26 mouse cellular contexts compared by ENCODE assay signal in genomic region chr2:12384389-12384788, GRCm38 (mm10). TPM values are rescaled to one million over a fixed set of nuclear protein-coding genes. Genes with fewer than 3 reads are reported as not detected.
A peak's percentile ranks its signal among the peaks of the same experiment; 100 is the strongest.
DNase-seq lines count a peak whose midpoint lies in the region; ATAC-seq and TF ChIP-seq lines count a peak whose summit lies in the region.
"Had no signal": no experiment of that assay in that cellular context is flagged by ENCODE, and none has a peak within 500 bp of the region (broad histone marks: within the 10 kb centered on the region; RNA-seq: fewer than 3 reads in every experiment).

No protein-coding gene starts in this region.

- peaks cover 6% of the 10 kb centered on the region; the same call in 1 of the 2 replicates for H3K36me3 ChIP-seq in forebrain, embryonic 13.5 days (ENCODE audit: poor library complexity, severe bottlenecking)
- H3K36me3 ChIP-seq in forebrain, postnatal 0 days (ENCODE audit: insufficient read depth), result peaks cover 10% of the 10 kb centered on the region; the same call in 1 of the 2 replicates
- no peaks in the 10 kb centered on the region for H3K36me3 ChIP-seq in forebrain, embryonic 16.5 days (ENCODE audit: control insufficient read depth, insufficient read depth)
- peaks cover 16% of the 10 kb centered on the region for H3K36me3 ChIP-seq in forebrain, embryonic 10.5 days (replicated peaks)
- peaks cover 4% of the 10 kb centered on the region; the same call in 1 of the 2 replicates for H3K36me3 ChIP-seq in midbrain, embryonic 16.5 days (ENCODE audit: control insufficient read depth, insufficient read depth, low read length)
- H3K36me3 ChIP-seq in midbrain, postnatal 0 days (ENCODE audit: insufficient read depth, low read length), result 0 out of 2 replicates have a peak, but pooled peaks cover 7% of the 10 kb centered on the region
- H3K36me3 ChIP-seq: intestine, embryonic 15.5 days had no signal

- DNase-seq in forebrain, postnatal 0 days, result no peak
- no peak for DNase-seq in forebrain, embryonic 10.5 days (ENCODE audit: extremely low spot score, low spot score)
- DNase-seq in midbrain, postnatal 0 days (ENCODE audit: low spot score), result no peak
- DNase-seq: adrenal gland, postnatal 10 days; adrenal gland, postnatal 36 days; B cell, adult 2 months; cerebellum, adult 11 months; cerebellum, adult 8-10 months; cerebellum, postnatal 14 days; gastrocnemius, postnatal 25 days; heart, adult 18-20 months; heart, postnatal 10 days; heart, postnatal 36 days; kidney, adult 11 months had no signal

- H3K27me3 ChIP-seq in forebrain, embryonic 13.5 days, result no peaks in the 10 kb centered on the region
- no peaks in the 10 kb centered on the region for H3K27me3 ChIP-seq in forebrain, postnatal 0 days (ENCODE audit: insufficient read depth, low read length)
- no peaks in the 10 kb centered on the region for H3K27me3 ChIP-seq in forebrain, embryonic 16.5 days (replicated peaks; ENCODE audit: control insufficient read depth, insufficient read depth, low read length)
- H3K27me3 ChIP-seq in forebrain, embryonic 10.5 days (ENCODE audit: poor library complexity, severe bottlenecking), result peaks cover 11% of the 10 kb centered on the region
- H3K27me3 ChIP-seq in midbrain, embryonic 16.5 days (ENCODE audit: control insufficient read depth, insufficient read depth, low read depth, low read length), result no peaks in the 10 kb centered on the region
- H3K27me3 ChIP-seq in midbrain, postnatal 0 days (ENCODE audit: insufficient read depth, low read length), result no peaks in the 10 kb centered on the region
- H3K27me3 ChIP-seq: CH12.LX; heart, embryonic 12.5 days; heart, embryonic 15.5 days; hindbrain, embryonic 13.5 days; intestine, embryonic 15.5 days; Patski had no signal

- no peak overlapping the region for H3K27ac ChIP-seq in forebrain, embryonic 13.5 days
- H3K27ac ChIP-seq in forebrain, postnatal 0 days (ENCODE audit: low read depth, low read length), result no peak overlapping the region
- H3K27ac ChIP-seq in forebrain, embryonic 16.5 days (ENCODE audit: low read length), result no peak overlapping the region
- no peak overlapping the region for H3K27ac ChIP-seq in forebrain, embryonic 10.5 days
- no peak overlapping the region for H3K27ac ChIP-seq in midbrain, embryonic 16.5 days (ENCODE audit: low read length)
- H3K27ac ChIP-seq in midbrain, postnatal 0 days (ENCODE audit: low read depth, low read length), result no peak overlapping the region
- H3K27ac ChIP-seq: heart, embryonic 15.5 days; hindbrain, embryonic 10.5 days; hindbrain, embryonic 13.5 days; intestine, embryonic 15.5 days had no signal

- H3K9ac ChIP-seq in forebrain, embryonic 13.5 days, result no peak overlapping the region
- no peak overlapping the region for H3K9ac ChIP-seq in forebrain, postnatal 0 days
- no peak overlapping the region for H3K9ac ChIP-seq in forebrain, embryonic 16.5 days (replicated peaks; ENCODE audit: low read depth, low read length)
- no peak overlapping the region for H3K9ac ChIP-seq in midbrain, embryonic 16.5 days (ENCODE audit: low read depth, low read length)
- H3K9ac ChIP-seq in midbrain, postnatal 0 days (replicated peaks; ENCODE audit: low read length, poor library complexity, severe bottlenecking), result no peak overlapping the region
- H3K9ac ChIP-seq: heart, embryonic 12.5 days; heart, embryonic 15.5 days; hindbrain, embryonic 13.5 days; intestine, embryonic 15.5 days had no signal

- 95% methylated on average over 1 of the region's 1 CpGs for WGBS in forebrain, embryonic 13.5 days
- WGBS in forebrain, postnatal 0 days, result 92% methylated on average over 1 of the region's 1 CpGs
- 91% methylated on average over 1 of the region's 1 CpGs for WGBS in forebrain, embryonic 16.5 days
- WGBS in forebrain, embryonic 10.5 days, result 94% methylated on average over 1 of the region's 1 CpGs
- 95% methylated on average over 1 of the region's 1 CpGs for WGBS in midbrain, embryonic 16.5 days
- WGBS in midbrain, postnatal 0 days, result 96% methylated on average over 1 of the region's 1 CpGs

- H3K4me1 ChIP-seq in forebrain, embryonic 13.5 days, result no peaks in the 10 kb centered on the region
- no peaks in the 10 kb centered on the region for H3K4me1 ChIP-seq in forebrain, postnatal 0 days (ENCODE audit: insufficient read depth)
- H3K4me1 ChIP-seq in forebrain, embryonic 16.5 days (replicated peaks; ENCODE audit: control insufficient read depth, insufficient read depth, low read length), result no peaks in the 10 kb centered on the region
- no peaks in the 10 kb centered on the region for H3K4me1 ChIP-seq in forebrain, embryonic 10.5 days
- no peaks in the 10 kb centered on the region for H3K4me1 ChIP-seq in midbrain, embryonic 16.5 days (ENCODE audit: control insufficient read depth, insufficient read depth, low read length)
- no peaks in the 10 kb centered on the region for H3K4me1 ChIP-seq in midbrain, postnatal 0 days (ENCODE audit: insufficient read depth, low read length)
- H3K4me1 ChIP-seq: hindbrain, embryonic 10.5 days; intestine, embryonic 15.5 days had no signal

- H3K4me3 ChIP-seq in forebrain, embryonic 13.5 days, result no peak overlapping the region
- no peak overlapping the region for H3K4me3 ChIP-seq in forebrain, postnatal 0 days (ENCODE audit: low read depth, low read length)
- H3K4me3 ChIP-seq in forebrain, embryonic 16.5 days (replicated peaks; ENCODE audit: low read length), result no peak overlapping the region
- H3K4me3 ChIP-seq in forebrain, embryonic 10.5 days, result no peak overlapping the region
- H3K4me3 ChIP-seq in midbrain, embryonic 16.5 days (ENCODE audit: low read depth, low read length), result no peak overlapping the region
- no peak overlapping the region for H3K4me3 ChIP-seq in midbrain, postnatal 0 days (ENCODE audit: low read depth, low read length)
- H3K4me3 ChIP-seq: heart, embryonic 12.5 days; heart, embryonic 15.5 days; hindbrain, embryonic 10.5 days; hindbrain, embryonic 13.5 days; intestine, embryonic 15.5 days had no signal

- no peak overlapping the region for H3K4me2 ChIP-seq in forebrain, embryonic 13.5 days
- no peak overlapping the region for H3K4me2 ChIP-seq in forebrain, postnatal 0 days (ENCODE audit: low read depth)
- H3K4me2 ChIP-seq in forebrain, embryonic 16.5 days (ENCODE audit: low read length), result no peak overlapping the region
- no peak overlapping the region for H3K4me2 ChIP-seq in midbrain, embryonic 16.5 days (ENCODE audit: low read length)
- no peak overlapping the region for H3K4me2 ChIP-seq in midbrain, postnatal 0 days (ENCODE audit: low read depth, low read length, poor library complexity, severe bottlenecking)
- H3K4me2 ChIP-seq: heart, embryonic 12.5 days; heart, embryonic 15.5 days; hindbrain, embryonic 13.5 days; intestine, embryonic 15.5 days had no signal

- no peak for TF ChIP-seq CTCF in forebrain, postnatal 0 days (IDR thresholded peaks at IDR 0.05; ENCODE audit: low read depth)
- TF ChIP-seq CTCF in midbrain, postnatal 0 days (IDR thresholded peaks at IDR 0.05), result no peak

- H3K9me3 ChIP-seq in forebrain, embryonic 13.5 days (replicated peaks), result no peaks in the 10 kb centered on the region
- no peaks in the 10 kb centered on the region for H3K9me3 ChIP-seq in forebrain, postnatal 0 days (ENCODE audit: low read length)
- H3K9me3 ChIP-seq in forebrain, embryonic 16.5 days (ENCODE audit: control insufficient read depth, low read length), result no peaks in the 10 kb centered on the region
- no peaks in the 10 kb centered on the region for H3K9me3 ChIP-seq in forebrain, embryonic 10.5 days
- H3K9me3 ChIP-seq in midbrain, embryonic 16.5 days (replicated peaks; ENCODE audit: control insufficient read depth, low read length, poor library complexity, severe bottlenecking), result no peaks in the 10 kb centered on the region
- H3K9me3 ChIP-seq in midbrain, postnatal 0 days (ENCODE audit: low read length), result no peaks in the 10 kb centered on the region
- H3K9me3 ChIP-seq: G1E; heart, embryonic 12.5 days; heart, embryonic 15.5 days; hindbrain, embryonic 10.5 days; hindbrain, embryonic 13.5 days; intestine, embryonic 15.5 days had no signal

- peak; percentile 77 for ATAC-seq in forebrain, embryonic 13.5 days
- ATAC-seq in forebrain, postnatal 0 days, result no peak; the same call in 1 of the 2 replicates
- ATAC-seq in forebrain, embryonic 16.5 days, result peak; percentile 74
- 0 out of 2 replicates have a peak, but pooled peaks have one; percentile 36 for ATAC-seq in midbrain, embryonic 16.5 days
- no peak for ATAC-seq in midbrain, postnatal 0 days (ENCODE audit: low FRiP score)
- ATAC-seq: hindbrain, embryonic 16.5 days; intestine, embryonic 15.5 days; Patski had no signal

RNA-seq across cellular contexts. Expression of gene Mindy3, which starts 34.9 kb away (rescaled TPM):
- 42.2 and 43.7 TPM in 2 replicates for polyA plus RNA-seq in forebrain, embryonic 13.5 days (2015; fragmentation: Nextera tagmentation; extraction: Ambion mirVana)
- total RNA-seq in forebrain, postnatal 0 days (2014; rRNA removed), result 53.9 and 60.4 TPM in 2 replicates
- 45.6 and 48.4 TPM in 2 replicates for polyA plus RNA-seq in forebrain, postnatal 0 days (2015; fragmentation: Nextera tagmentation; extraction: Ambion mirVana)
- polyA plus RNA-seq in forebrain, embryonic 16.5 days (2015; fragmentation: Nextera tagmentation; extraction: Ambion mirVana), result 40.5 and 43.4 TPM in 2 replicates
- polyA plus RNA-seq in forebrain, embryonic 10.5 days (2016; fragmentation: Nextera tagmentation; extraction: Ambion mirVana), result 31.6 TPM in 2 replicates
- 50.7 and 53.9 TPM in 2 replicates for polyA plus RNA-seq in midbrain, embryonic 16.5 days (2015; fragmentation: Nextera tagmentation; extraction: Ambion mirVana)
- total RNA-seq in midbrain, postnatal 0 days (2014; rRNA removed), result 44.1 and 72.3 TPM in 2 replicates
- polyA plus RNA-seq in midbrain, postnatal 0 days (2015; fragmentation: Nextera tagmentation; extraction: Ambion mirVana), result 50.1 and 50.8 TPM in 2 replicates

Comparison
In these comparisons a context has a peak if more than half of its experiments do, and no peak if none do; other contexts are left out.
1. ATAC-seq: peak in forebrain, embryonic 13.5 days (single experiment), forebrain, embryonic 16.5 days (single experiment) and midbrain, embryonic 16.5 days (single experiment); none in forebrain, postnatal 0 days (single experiment) and midbrain, postnatal 0 days (single experiment).